Mouse (Mus musculus): ENCODE data around the gene Kcnj14.

Kcnj14 gene
- long read RNA-seq, experiment 1, result 0 reads
- long read RNA-seq, experiment 2, result 0 reads

GRCm38 (mm10) chr7:45824598-45824997 lies at the start of gene Kcnj14:
Gene Kcnj14, minus strand, starts transcription at chr7:45824782.
- intact Hi-C loops (cut with DNase I), result no loop called here

- intact Hi-C loops (cut with DNase I), result loop anchor here (2.0 to 5.0 kb wide), 3 partner anchors 41 to 134 kb away; partner anchors contain the start of gene Grwd1
Observed at GRCm38 (mm10) chr7:45873061-45873947, 48.7 kb upstream of the Kcnj14 start.

DNA sequence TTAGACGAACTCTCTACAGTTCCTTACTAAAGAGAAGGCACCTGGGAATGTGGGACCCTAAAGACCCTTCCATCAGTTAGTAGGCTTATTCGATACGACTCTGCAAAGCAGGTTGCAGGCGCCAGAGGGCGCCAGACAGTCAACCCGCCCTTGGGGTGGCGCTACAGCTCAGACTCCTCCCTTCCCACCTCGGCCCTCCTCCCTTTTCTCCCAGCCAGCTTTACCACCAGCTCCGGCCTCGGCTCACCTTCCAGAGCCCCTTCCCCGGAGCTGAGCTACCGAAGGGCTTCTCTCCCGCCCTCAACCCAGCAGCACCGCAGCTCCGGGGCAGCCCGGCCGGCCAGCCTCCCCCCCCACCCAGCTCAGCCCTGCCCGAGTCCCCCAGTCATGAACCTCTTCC lies 48.0 kb upstream of the Kcnj14 start, which contains the start of gene Kdelr1:
Gene Kdelr1, plus strand, starts transcription at position 149 of the 400 bp plus-strand sequence.
- intact Hi-C loops (cut with DNase I), result loop anchor here (2.0 to 5.0 kb wide), 3 partner anchors 40 to 135 kb away; partner anchors contain the start of gene Grwd1

DNA sequence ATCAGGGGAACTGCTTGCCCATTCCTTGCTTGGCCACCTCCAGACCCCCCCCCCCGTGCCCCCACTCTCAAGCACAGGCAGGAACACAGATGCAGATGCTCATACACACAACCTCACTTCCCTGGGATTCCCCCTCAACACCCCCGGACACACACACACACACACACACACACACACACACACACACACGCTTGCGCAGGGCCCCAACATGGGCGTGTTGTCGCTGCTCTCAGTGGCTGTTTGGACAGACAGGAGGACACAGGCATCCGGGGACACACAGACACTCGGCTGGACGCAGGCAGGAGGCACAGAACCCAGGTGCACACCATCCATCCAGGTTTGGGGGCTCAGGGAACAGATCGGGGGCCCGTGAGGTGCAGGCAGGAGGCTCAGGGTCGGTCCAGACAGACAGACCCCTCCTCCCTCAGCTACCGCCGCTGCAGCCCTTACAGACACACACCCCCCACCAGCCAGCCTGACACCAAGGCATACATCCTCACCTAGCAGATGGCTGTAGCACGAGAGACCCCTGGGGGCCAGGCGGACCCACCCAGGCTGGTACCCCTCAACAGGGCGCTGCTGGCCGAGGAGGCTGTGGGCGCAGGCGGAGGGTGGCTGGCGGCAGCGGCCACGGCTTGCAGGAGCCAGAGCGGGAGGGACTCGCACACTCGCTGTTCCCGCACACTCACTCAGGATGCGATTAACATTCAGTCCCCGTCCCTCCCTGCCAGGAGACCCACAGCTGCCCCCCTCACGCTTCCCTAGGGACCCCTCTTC lies 45.9 kb upstream of the Kcnj14 start:
- intact Hi-C loops (cut with DNase I), result loop anchor here (5.0 kb wide), 2 partner anchors 38 to 137 kb away; partner anchors contain the start of gene Grwd1

DNA sequence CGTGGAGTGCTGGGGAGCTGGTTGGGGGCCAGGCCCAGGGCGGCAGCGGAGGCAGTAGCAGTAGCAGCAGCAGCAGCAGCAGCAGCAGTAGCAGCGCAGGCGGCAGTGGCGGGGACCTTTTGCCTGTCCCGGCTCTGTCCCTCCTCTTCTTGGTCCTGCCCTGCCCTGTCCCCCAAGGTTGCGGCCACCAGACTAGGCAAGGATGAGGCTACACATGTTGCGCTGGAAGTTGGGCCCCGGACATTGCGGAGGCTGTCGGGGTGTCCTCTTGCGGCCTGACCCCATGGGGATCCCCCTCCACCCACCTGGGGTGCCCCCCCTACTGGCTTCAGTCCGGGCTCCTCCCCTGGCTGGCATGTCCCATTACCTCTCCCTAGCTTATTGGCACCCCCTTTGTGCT lies 45.2 kb upstream of the Kcnj14 start:
- intact Hi-C loops (cut with DNase I), result loop anchor here (5.0 kb wide), 2 partner anchors 37 to 138 kb away; partner anchors contain the start of gene Grwd1

DNA sequence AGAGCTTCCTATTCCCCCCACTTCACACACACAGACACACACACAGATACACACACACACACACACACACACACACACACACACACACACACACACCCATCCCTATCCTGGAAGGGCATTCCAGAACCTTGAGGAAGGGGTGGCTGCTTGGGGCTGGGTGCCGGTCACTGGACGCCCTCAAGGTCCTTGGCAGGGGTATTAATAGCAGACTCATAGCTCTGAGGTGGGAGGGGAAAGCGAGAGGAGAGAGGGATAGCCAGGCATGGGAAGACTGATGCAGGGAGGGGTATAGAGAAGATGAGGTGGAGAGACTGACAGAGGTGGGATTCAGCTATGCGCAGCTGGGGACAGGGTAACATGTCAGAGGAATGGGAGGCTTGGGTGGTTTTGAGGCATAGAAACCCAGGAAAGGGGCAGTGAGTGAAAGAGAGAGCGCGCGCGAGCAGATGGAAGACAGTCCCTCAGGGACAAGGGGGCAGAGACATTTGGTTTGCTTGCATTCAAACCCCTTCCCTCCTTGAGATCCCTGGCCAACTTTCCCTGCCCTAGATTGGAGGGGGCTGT lies 44.6 kb upstream of the Kcnj14 start:
- intact Hi-C loops (cut with DNase I), result no loop called here

DNA sequence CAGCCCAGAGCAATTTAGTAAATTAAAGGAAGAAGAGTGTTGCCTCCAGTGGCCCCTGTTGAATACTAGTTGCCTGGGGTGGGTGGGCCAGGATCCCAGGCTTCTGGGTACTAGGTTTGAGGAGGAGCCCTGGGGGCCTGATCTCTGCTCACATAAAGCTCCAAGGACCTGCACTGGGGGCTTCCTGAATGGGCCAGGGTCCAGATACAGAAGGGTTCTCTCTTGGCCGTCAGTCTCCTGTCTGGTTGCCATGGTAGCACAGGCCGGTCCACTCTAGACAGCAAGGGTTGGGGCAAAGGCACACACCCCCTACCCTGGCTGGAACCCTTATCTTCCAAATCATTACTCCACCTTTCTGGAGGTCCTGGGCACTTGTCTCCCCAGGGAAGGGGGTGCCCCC lies 43.3 kb upstream of the Kcnj14 start:
- intact Hi-C loops (cut with DNase I), result no loop called here

GRCm38 (mm10) chr7:45865925-45866910 lies 41.6 kb upstream of the Kcnj14 start:
- intact Hi-C loops (cut with DNase I), result no loop called here

DNA sequence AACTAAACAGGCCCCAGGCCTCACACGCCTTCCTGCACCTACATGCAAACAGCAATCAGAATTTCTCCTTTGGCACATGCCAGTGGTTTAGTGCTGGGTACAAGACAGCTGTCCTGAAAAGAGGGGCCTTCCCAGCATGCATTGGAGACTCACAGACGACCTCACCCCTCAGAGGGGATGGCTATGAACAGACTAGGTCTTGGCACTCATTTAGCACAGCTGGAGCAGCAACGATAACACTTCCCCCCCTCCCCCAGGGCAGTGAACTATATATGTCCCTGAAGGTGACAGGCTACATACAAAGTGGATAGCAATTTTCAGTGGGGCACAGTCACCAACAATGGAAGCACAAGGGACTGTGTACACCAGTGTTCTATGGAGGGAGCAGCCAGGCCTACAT lies 39.9 kb upstream of the Kcnj14 start:
- intact Hi-C loops (cut with DNase I), result no loop called here

- intact Hi-C loops (cut with DNase I), result no loop called here
Observed at GRCm38 (mm10) chr7:45862804-45863203, 38.2 kb upstream of the Kcnj14 start.

DNA sequence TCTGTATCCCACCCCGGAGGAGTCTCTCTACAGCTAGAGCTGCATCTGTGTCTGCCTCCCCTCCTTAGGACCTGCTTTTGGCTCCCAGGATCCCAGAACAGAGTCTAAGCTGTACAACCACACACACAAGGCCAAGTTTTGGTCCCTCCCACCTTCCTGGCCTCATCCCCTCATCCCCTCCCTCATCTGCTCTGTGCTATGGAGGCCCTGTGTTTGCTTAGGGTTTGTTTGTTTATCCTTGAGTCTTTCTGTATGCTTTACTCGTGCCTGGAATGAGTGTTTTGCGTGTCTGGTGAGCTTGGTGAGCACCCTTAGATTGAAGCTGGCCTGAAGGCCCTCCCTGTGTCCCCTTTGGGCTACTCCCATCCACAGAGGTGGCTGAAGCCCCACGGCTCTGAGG lies 34.4 kb upstream of the Kcnj14 start:
- intact Hi-C loops (cut with DNase I), result no loop called here

GRCm38 (mm10) chr7:45856950-45857901 lies 32.6 kb upstream of the Kcnj14 start:
- intact Hi-C loops (cut with DNase I), result no loop called here

- intact Hi-C loops (cut with DNase I), result no loop called here
Observed at GRCm38 (mm10) chr7:45853089-45853488, 28.5 kb upstream of the Kcnj14 start.

DNA sequence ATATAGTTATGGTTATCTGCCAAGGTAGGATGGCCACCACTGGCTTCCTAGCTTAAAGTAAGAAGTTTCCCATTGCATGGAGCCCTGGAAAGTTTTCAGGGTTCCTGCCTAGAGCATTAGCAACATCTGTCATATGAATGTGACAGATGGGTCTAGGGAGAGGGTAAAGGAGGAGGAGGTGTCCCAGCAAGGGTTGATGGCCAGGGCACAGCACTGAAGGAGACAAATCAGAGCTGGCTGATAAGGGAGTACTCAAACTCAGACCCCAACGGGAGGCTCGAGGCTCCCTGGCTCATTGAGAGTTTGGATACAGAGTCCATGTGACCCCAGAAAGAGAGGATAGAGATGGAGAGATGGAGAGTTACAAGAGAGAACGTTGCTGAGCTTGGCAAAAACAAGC lies 26.1 kb upstream of the Kcnj14 start:
- intact Hi-C loops (cut with DNase I), result no loop called here

DNA sequence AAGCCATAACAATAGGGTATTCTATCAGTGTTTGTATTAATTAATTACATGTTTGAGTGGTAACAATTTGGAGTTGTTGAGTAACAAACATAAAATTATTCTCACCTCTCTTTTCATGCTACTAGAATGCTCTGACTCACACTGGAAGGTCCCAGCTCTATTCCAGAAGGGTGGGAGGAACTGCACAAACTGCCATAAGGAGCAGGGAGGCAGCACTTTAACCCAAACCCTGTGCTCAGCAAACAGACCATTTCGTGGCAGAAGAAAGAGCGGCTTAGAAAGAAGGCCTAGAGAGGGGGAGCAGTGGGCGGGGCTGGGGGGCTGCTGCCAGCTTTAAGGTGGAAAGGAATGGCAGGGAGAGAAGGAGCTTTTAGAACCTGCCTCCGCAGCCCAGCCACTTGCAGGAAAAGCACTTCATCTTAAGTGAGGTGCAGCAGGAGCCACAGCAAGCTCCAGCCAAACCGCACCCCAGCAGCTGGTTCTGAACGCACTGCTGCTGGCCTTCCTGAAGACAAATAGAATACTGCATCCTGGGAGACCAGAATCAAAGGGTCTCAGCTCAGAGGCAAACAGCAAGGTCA lies 24.0 kb upstream of the Kcnj14 start:
- intact Hi-C loops (cut with DNase I), result no loop called here

GRCm38 (mm10) chr7:45842950-45843744 lies 18.6 kb upstream of the Kcnj14 start:
- intact Hi-C loops (cut with DNase I), result no loop called here

GRCm38 (mm10) chr7:45833924-45834323 lies 9.3 kb upstream of the Kcnj14 start:
- intact Hi-C loops (cut with DNase I), result loop anchor here (5.0 kb wide), 1 partner anchor 38 kb away; the partner anchor contains the start of gene Kdelr1

Data from adrenal gland (tissue).